Mouse (Mus musculus) midbrain, embryonic 14.5 days (tissue): ENCODE data around the gene Gapt. TPM values are rescaled to one million over a fixed set of nuclear protein-coding genes. Genes with fewer than 3 reads are reported as not detected.
"Not testable (repeated sequence)": the region's sequence is repeated elsewhere in the genome, so short reads cannot be mapped to it uniquely, and the experiment has no call there.

Source experiments
- ATAC-seq: fragments of 200-750 bp; cut with Nextera tagmentation; 2 replicates; pipeline ENCODE4 v1.8.0; 2017; ENCODE audit warnings: moderate number of reproducible peaks, moderate library complexity; ENCODE audit not compliant: low FRiP score, low TSS enrichment
- DNase-seq: peaks from one replicate; pipeline ENCODE4 v3.0.0-alpha.2; 2015
- H3K27ac ChIP-seq: fragments of 300-500 bp; sonication (generic); replicated peaks from 2 replicates; pipeline ENCODE4 v1.5.1; 2014; ENCODE audit warnings: mild to moderate bottlenecking, low read depth, low read length, moderate library complexity
- H3K27me3 ChIP-seq: fragments of 300-500 bp; sonication (generic); 2 replicates; pipeline ENCODE4 v1.6.1; 2014; ENCODE audit warnings: low read length, control low read depth, mixed read lengths; ENCODE audit not compliant: control insufficient read depth, insufficient read depth
- H3K36me3 ChIP-seq: fragments of 300-500 bp; sonication (generic); 2 replicates; pipeline ENCODE4 v1.6.1; 2014; ENCODE audit warnings: low read length, control low read depth; ENCODE audit not compliant: control insufficient read depth, insufficient read depth
- H3K4me1 ChIP-seq: fragments of 300-500 bp; sonication (generic); 2 replicates; pipeline ENCODE4 v1.6.1; 2014; ENCODE audit warnings: mild to moderate bottlenecking, antibody characterized with exemption, low read length, control low read depth; ENCODE audit not compliant: control insufficient read depth, insufficient read depth
- H3K4me2 ChIP-seq: fragments of 300-500 bp; sonication (generic); 2 replicates; pipeline ENCODE4 v1.6.1; 2014; ENCODE audit warnings: mild to moderate bottlenecking, low read length, moderate library complexity
- H3K4me3 ChIP-seq: fragments of 300-500 bp; sonication (generic); replicated peaks from 2 replicates; pipeline ENCODE4 v1.5.1; 2014; ENCODE audit warnings: low read depth, low read length
- H3K9ac ChIP-seq: fragments of 300-500 bp; sonication (generic); replicated peaks from 2 replicates; pipeline ENCODE4 v1.6.1; 2014; ENCODE audit warnings: mild to moderate bottlenecking, low read length, moderate library complexity
- H3K9me3 ChIP-seq: fragments of 300-500 bp; sonication (generic); 2 replicates; pipeline ENCODE4 v1.6.1; 2016; ENCODE audit warnings: low read length, control low read depth, mixed read lengths; ENCODE audit not compliant: control insufficient read depth
- WGBS: fragments of 180-500 bp; shearing (Covaris S2); extraction: QIAGEN DNeasy Blood & Tissue Kit; methylation state at CpG from one replicate; pipeline ENCODE4 v1.1.7; 2014; 5-methylcytosine and 5-hydroxymethylcytosine counted together
- polyA plus RNA-seq: library from polyadenylated mRNA; unstranded; fragments of >200 nt; fragmentation: Nextera tagmentation; extraction: Ambion mirVana; gene quantifications from 2 replicates; pipeline ENCODE4 v1.2.1, GENCODE M21; 2014

The Gapt gene
- 0.11 TPM in 1 of 2 replicates, not detected in the other for polyA plus RNA-seq

- Histone ChIP-seq H3K4me2 (no peak within 1 kb of the TSS), H3K9ac (no peak within 1 kb of the TSS), H3K27me3 (no peaks in the 10 kb centered on the region), H3K4me1 (no peaks in the 10 kb centered on the region), H3K36me3 (no peaks in the 10 kb centered on the region), H3K27ac (no peak within 1 kb of the TSS), H3K4me3 (no peak within 1 kb of the TSS), H3K9me3 (no peaks in the 10 kb centered on the region)
- 95% methylated on average over 2 of the region's 2 CpGs for whole genome bisulfite sequencing
- no peak for DNase-seq
- ATAC-seq, result no peak
Measured at GRCm38 (mm10) chr13:110356941-110357340, at the start of gene Gapt. Gene Gapt, minus strand, starts transcription at chr13:110357199.

GRCm38 (mm10) chr13:110406152-110406551 lies 49.2 kb upstream of the Gapt start:
- Histone ChIP-seq H3K4me3 (no peak overlapping the region), H3K4me1 (no peaks in the 10 kb centered on the region), H3K9ac (no peak overlapping the region), H3K9me3 (no peaks in the 10 kb centered on the region), H3K27me3 (no peaks in the 10 kb centered on the region), H3K4me2 (no peak overlapping the region), H3K27ac (no peak overlapping the region), H3K36me3 (peaks cover 1% of the 10 kb centered on the region)
- WGBS, result 82% methylated on average over 5 of the region's 5 CpGs
- ATAC-seq, result no peak
- DNase-seq, result no peak

- not testable (repeated sequence) for H3K4me1 ChIP-seq, H3K9me3 ChIP-seq, H3K27me3 ChIP-seq, H3K27ac ChIP-seq, H3K9ac ChIP-seq, H3K4me2 ChIP-seq, ATAC-seq, DNase-seq, H3K4me3 ChIP-seq
- H3K36me3 ChIP-seq, result peaks cover 16% of the 10 kb centered on the region
- 87% methylated on average over 5 of the region's 5 CpGs for WGBS
Measured at GRCm38 (mm10) chr13:110404686-110405085, 47.7 kb upstream of the Gapt start.

GRCm38 (mm10) chr13:110404059-110404458 lies 47.1 kb upstream of the Gapt start:
- Histone ChIP-seq H3K27me3 (no peaks in the 10 kb centered on the region), H3K4me1 (no peaks in the 10 kb centered on the region), H3K36me3 (peaks cover 22% of the 10 kb centered on the region), H3K9ac (no peak overlapping the region), H3K27ac (no peak overlapping the region), H3K4me3 (no peak overlapping the region), H3K4me2 (no peak overlapping the region), H3K9me3 (peaks cover under 1% of the 10 kb centered on the region; the same call in 1 of the 2 replicates)
- no peak for DNase-seq
- no peak for ATAC-seq
- 84% methylated on average over 8 of the region's 8 CpGs for WGBS

- no peak for ATAC-seq
- Histone ChIP-seq H3K9me3 (peaks cover 6% of the 10 kb centered on the region; the same call in 1 of the 2 replicates), H3K4me2 (no peak overlapping the region), H3K27ac (no peak overlapping the region), H3K36me3 (peaks cover 42% of the 10 kb centered on the region), H3K9ac (no peak overlapping the region), H3K27me3 (no peaks in the 10 kb centered on the region), H3K4me3 (no peak overlapping the region), H3K4me1 (peaks cover 6% of the 10 kb centered on the region)
- DNase-seq, result no peak
- WGBS, result 95% methylated on average over 2 of the region's 2 CpGs
Measured at GRCm38 (mm10) chr13:110401877-110402276, 44.9 kb upstream of the Gapt start.

GRCm38 (mm10) chr13:110401443-110401842 lies 44.4 kb upstream of the Gapt start:
- H3K4me3 ChIP-seq, result no peak overlapping the region
- H3K36me3 ChIP-seq, result peaks cover 45% of the 10 kb centered on the region
- H3K4me2 ChIP-seq, result no peak overlapping the region
- DNase-seq, result no peak
- ATAC-seq, result no peak
- no peak overlapping the region for H3K27ac ChIP-seq
- peaks cover 8% of the 10 kb centered on the region for H3K4me1 ChIP-seq
- peaks cover 6% of the 10 kb centered on the region; the same call in 1 of the 2 replicates for H3K9me3 ChIP-seq
- no peak overlapping the region for H3K9ac ChIP-seq
- H3K27me3 ChIP-seq, result no peaks in the 10 kb centered on the region
- WGBS, result 94% methylated on average over 3 of the region's 3 CpGs

- Histone ChIP-seq H3K36me3 (peaks cover 45% of the 10 kb centered on the region), H3K4me3 (peak overlapping the region; percentile 23), H3K4me2 (peak overlapping the region; percentile 98), H3K27me3 (no peaks in the 10 kb centered on the region), H3K27ac (no peak overlapping the region), H3K4me1 (peaks cover 8% of the 10 kb centered on the region), H3K9ac (no peak overlapping the region), H3K9me3 (peaks cover 6% of the 10 kb centered on the region; the same call in 1 of the 2 replicates)
- ATAC-seq, result no peak
- 73% methylated on average over 24 of the region's 24 CpGs for WGBS
- DNase-seq, result no peak
Measured at GRCm38 (mm10) chr13:110398513-110399270, 41.7 kb upstream of the Gapt start.

- no peak for DNase-seq
- peaks cover 8% of the 10 kb centered on the region for H3K4me1 ChIP-seq
- H3K9me3 ChIP-seq, result peaks cover 6% of the 10 kb centered on the region; the same call in 1 of the 2 replicates
- peak overlapping the region; percentile 98 for H3K4me2 ChIP-seq
- H3K9ac ChIP-seq, result no peak overlapping the region
- ATAC-seq, result no peak
- peaks cover 45% of the 10 kb centered on the region for H3K36me3 ChIP-seq
- H3K4me3 ChIP-seq, result peak overlapping the region; percentile 23
- WGBS, result 91% methylated on average over 8 of the region's 8 CpGs
- no peak overlapping the region for H3K27ac ChIP-seq
- no peaks in the 10 kb centered on the region for H3K27me3 ChIP-seq
Measured at GRCm38 (mm10) chr13:110397750-110398149, 40.8 kb upstream of the Gapt start.
